Mouse (Mus musculus): Measurements from ENCODE around the gene Olfr1396. TPM values are rescaled to one million over a fixed set of nuclear protein-coding genes. Genes with fewer than 3 reads are reported as not detected.
"Not testable (repeated sequence)": the region's sequence is repeated elsewhere in the genome, so short reads cannot be mapped to it uniquely, and the experiment has no call there.

Olfr1396 gene
- total RNA-seq, 2 experiments from 2014 or later = not detected

DNA sequence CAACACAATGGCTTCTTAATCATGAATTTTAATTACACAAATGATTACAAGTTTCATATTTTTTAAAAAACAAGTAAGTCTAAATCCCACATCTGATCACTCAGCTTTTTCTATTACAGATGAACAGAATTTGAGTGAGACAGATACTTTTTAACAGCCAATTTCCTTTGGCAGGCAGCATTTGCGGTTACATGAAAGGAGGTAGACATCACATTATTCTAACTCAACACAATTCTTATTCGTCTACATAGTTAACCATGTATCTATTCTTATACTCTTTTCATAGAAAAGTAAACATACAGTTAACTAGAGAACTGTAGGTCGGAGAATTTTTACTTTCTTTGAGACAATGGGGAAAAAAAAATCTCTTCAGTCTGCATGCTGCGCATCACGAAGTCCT, 24.1 kb downstream of the Olfr1396 start:
- no peak for DNase-seq

DNA sequence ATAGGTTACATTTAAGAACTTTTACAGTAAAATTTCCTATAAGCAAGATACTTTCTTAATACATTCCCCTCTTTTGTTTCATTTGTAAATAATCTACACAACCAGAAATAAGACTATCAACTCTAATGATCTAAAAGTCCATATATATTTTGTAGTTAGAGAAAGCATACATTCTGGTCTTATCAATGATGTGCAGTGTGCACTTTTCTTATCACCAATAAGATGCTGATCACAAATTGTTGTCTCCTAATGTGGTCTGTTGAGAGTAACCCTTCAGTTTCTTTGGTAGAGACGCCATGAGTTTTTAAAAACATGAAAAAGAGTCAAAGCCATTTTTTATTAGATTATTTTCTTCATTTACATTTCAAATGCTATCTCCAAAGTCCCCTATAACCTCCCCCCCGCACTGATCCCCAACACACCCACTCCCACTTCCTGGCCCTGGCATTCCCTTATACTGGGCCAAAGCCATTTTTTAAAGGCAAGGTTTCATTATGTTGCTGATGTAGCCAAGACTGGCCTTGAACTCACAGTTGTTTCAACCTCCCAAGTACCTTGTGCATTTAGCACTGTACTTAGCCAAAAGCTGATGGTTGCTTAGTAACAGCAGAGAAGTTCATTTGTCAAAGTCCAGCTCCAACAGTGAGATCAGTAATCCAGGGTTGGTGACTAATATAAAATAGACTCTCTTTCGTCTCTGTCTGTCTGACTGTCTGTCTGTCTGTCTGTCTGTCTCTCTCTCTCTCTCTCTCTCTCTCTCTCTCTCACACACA, 24.8 kb downstream of the Olfr1396 start:
- no peak for DNase-seq

DNA sequence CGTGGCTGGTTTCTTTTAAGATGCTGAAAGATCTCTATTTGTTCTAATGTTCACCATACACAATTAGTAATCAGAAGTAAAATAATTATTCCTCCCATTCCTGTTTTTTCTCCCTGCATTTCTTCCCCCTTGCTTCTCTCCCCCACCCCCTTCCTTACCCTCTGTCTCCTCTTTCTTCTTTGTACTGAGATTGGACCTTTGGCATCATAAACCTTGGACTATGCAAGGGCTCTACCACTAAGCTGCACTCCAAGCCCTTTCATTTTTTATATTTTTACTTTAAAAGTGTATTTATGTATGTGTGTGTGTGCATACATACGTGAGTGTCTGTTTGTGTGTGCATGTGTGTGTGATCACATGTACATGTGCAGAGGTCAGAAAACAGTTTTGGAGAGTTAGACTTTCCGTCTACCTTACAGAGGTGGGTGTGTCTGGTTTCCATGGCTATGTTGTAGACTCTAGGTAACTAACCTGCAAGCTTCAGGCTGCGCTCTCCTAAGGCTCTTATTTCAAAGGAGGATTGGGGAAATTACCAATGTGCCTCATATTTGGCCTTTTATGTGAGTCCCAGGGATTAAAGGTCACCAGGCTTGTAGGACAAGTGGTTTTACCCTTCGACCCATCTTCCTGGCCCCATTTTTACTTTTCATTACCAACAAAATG, 25.6 kb downstream of the Olfr1396 start:
- DNase-seq = no peak

DNA sequence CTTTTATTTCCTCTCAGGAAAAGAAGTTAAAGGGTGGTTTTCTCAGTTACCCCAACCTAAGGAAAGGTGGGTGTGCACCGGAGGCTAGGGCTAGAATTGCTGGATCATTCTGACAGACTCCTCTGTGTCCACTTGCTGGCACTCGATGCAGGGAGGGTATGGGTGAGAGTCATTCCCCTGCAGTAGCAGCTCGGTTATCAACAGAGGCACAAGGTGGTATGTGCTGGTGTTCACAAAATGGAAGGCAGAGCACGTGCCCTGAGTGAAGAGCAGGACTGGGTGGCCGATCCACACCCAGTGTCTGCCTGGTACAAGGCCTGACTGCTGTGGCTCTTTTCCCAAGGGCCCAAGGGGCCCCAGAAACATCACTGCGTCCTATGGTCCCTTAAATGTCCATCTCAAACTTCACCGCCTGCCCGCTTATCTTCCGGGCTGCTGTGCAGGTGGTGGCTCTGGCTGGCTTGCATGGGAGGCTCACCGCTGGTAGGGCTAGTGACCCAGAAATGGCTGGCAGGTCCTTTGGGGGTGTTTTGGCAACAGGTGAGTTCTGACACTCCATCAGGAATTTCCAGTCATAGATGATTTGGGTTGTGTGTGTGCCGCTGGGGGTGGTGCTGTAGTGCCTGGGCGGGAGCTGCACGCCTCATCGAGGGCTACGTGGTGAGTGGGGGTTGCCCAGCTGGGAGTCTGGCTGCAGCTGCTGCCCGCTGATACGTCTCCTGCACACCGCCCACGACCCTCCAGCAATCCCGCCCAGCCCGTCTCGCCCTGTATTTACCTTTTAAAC, 26.7 kb downstream of the Olfr1396 start:
- peak; percentile 18 for DNase-seq

DNA sequence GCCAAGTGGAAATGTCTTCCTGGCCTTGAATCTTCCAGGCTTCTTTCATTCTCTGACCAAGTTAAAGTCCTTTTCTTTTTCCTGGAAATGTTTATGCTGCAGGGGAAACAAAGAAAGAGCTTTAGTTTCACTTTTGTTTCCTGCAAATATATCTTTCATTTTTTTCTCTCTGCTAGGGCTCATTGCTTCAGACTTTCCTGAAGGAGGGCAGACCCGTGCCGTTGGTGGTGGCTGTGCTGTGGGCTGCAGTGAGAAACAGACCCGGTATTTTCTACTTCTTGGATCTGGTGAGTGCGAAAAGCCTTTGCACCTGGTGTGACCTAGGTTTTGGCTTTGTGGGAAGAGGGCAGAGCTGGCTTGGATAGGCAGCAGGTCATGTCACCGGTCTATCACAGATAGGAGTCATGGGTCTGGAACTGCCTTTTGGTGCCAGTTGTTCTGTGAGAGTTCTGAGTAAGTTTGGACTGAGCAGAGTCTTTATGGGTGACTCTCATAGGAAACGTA, 27.8 kb downstream of the Olfr1396 start:
- DNase-seq = no peak

DNA sequence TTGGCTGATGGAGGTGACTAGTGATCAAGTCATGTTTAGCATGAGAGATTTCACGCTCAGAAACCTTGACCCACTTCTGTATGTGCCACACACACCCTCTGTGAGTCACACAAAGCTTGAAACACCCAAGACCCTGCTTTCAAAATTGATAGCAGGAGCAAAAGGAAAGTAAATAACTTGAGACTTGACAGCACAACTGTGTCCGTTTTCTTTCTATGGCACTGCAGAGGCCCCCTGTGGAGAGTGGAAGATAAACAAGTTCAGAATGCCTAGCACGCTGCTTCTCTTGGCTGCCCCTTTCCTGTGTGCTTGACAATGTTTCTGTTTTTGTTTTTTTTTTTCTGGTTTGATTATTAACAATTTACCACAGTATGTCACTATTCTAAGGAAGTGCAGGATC, 29.8 kb downstream of the Olfr1396 start:
- DNase-seq = no peak

DNA sequence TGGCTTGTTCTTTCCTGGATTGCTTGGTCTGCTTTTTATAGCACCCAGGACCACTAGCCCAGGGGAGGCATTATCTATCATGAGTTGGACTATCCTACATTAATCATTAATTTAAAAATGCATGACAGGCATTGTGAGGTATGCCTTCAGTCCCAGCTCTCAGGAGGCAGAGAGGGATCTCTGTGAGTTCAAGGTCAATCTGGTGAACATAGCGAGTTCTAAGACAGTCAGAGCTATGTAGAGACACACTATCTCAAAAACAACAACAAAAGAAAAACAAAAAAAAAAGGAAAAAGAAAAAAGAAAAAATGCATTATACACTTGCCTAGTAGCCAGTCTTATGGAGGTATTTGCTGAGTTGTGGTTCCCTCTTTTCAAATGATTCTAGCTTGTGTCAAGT, 30.3 kb downstream of the Olfr1396 start:
- DNase-seq = no peak

DNA sequence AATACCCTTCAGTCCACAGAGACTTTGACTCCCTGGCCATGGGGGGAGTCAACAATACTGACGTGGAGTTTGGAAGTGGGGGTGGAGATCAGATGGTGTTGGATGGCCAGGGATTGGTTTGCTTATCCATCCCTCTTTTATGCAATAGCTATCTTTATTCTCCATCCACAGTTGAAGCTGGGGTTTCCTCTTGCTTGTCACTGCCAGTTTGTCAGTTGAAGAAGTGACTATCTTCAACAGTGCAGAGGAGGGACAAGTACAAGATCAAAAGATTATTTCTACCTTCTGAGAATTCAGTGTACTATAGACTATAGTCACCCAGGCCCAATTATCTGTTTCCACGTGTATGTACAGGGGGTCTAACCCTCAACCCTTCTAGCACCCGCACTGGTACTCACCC, 30.9 kb downstream of the Olfr1396 start:
- DNase-seq = no peak

DNA sequence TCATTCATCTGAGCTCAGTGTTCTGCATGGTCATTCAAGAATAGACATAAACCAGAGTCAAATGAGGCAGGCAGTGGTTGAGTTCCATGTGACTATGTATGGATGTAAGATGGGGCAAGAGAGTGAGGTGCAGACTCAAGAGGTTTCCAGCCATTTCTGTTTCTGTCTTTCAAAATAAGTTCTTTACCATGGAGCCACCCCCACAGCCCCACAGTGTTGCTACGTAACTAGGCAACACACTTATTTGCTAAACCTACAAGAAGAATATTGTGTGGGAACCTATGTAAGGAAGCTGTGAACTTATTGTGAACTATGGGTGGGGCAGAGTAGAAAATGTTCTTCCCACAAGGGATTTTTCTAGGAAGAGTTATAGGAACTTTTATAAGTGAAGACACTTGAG, 31.5 kb downstream of the Olfr1396 start:
- DNase-seq = no peak

DNA sequence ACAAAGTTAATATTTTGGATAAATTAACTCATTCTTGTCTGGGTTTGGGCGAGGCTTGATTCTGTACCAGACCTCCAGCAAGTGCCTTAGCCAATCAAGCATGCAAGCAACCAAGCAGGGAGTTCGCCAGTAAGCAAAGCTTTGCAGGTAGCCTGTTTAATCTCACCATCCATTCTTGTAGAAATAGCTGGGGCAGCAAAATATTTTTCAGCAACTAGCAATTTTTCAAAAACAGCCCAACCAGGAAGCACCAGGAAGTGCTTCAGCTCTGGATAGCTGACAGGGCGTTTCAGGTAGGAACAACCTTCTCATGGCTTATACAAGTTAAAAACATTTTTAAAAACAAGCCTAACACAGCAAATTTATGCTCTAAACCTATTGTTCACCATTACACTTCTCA, 32.8 kb downstream of the Olfr1396 start:
- no peak for DNase-seq

DNA sequence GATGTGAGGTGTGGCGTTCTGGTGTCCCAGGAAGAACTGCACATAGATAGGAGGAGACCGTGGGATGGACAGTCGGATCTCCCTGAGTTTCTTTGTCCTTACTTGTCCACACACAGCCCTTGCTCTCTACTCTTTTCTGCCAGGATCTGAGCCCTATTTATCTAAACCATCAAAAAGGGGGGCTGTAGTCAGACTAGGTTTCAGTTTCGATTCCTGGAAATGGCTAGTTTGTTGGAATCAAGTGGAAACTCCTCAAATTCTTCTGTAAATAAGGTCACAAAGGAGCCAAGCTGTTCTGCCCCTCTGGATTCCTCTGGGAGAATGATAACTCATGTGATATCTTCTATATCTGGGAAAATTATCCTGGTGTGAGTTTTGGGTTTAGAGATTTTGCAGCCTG, 33.3 kb downstream of the Olfr1396 start:
- DNase-seq = no peak

DNA sequence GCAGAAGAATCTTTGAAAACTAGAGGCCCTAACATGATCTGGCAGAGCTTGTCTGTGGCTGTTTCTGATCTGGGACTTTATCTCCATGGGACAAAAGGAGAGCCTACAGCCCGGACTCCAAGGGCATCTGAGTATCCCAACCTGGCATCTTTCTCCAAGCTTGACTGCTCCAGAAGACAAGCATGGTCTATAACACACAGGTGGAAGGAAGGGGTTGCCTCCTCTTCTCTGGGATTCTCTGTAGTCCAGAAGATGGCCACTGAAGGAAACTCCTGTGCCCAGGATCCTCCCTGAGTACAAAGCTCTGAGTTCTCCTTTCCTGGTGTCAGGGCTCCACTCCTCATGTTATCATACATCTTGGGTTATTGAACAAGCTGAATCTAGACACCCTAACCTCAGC, 34.0 kb downstream of the Olfr1396 start:
- no peak for DNase-seq

DNA sequence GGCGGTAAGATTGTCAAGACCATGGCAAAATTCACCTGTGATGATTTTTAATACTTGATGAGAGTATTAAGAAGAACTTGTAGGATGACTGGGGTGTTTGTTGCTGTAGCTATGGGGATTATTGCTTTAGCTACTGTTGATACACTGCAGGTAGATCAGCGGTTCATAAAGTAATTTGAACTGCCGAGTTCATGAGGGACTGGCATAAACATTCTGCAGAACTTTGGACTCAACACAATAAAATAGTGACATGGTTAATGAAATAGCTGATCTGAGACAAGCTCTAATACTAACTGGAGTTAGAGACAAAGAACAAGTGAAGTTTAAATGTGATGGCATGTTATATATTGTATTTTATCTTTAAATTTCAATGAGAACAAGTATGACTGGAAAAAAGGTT, 36.0 kb downstream of the Olfr1396 start:
- DNase-seq = no peak

DNA sequence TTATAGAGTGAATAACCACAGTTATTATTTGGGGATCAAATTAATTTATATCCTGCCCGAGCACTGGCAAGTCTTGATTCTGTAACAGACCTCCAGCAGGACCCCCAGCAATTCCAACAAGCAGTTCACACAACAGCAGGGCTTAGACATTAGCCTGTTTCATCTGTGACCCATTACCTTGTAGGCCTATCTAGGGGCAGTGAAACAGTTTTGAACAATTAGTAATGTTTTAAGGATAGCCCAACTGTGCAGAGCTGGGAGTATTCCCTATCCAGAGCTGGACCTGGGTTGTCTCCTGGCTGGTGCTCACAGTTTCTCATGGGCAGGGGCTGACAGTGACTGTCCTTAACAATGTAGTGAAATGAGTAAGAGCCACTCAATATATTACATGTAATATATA, 37.7 kb downstream of the Olfr1396 start:
- DNase-seq = no peak

DNA sequence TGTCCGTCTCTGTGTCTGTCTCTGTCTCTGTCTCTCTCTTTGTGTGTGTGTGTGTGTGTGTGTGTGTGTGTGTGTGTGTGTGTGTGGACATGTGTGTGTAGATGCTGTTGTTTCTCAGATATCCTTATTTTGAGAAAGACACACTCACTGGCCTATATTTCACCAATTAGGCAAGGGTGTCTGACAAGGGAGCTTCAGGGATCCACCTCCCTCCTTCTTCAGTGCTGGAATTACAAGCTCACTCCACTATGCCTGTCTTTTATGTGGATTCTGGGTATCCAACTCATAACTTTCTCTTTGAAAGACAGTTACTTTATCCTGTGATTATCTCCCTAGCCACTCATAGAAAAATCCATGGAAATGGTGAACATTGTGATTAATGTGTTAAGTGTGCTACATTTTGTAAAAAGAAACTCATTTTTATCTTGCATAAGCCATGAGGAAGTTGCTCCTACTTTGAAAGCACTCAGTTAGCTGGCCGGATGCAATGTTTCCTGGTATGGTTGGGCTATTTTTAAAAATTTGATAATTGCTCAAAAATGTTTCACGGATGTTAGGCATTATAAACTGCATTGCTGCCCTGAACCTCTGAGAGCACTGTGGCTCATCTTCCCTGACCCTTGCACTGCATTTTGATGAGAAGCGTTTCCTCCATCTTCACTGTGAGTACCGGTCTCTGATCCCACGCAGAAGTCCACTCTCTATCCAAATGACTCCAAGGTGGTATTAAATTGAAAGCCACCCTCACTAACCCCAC, 38.5 kb downstream of the Olfr1396 start, which contains the start of gene Ifi47:
Ifi47 (plus strand) TSS at position 587 of the 757 bp plus-strand sequence.
- not testable (repeated sequence) for DNase-seq

DNA sequence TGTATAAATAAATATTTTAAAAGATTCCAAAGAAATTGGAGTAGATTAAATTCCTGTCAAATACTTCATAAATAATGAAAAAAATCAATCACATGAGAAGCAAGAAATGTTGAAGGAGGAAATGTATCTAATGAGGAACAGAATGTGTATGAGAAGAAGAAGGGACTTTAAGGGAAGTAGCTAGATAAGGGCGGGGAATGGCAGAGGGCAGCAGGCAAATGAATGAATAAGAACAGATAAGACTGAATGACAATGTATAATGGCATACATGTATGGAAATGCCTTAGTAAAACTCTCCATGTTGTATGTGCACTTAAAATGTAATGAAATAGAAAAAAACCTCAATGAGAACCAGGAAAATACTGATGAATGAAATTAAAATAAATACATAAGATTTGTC, 46.3 kb downstream of the Olfr1396 start:
- no peak for DNase-seq

DNA sequence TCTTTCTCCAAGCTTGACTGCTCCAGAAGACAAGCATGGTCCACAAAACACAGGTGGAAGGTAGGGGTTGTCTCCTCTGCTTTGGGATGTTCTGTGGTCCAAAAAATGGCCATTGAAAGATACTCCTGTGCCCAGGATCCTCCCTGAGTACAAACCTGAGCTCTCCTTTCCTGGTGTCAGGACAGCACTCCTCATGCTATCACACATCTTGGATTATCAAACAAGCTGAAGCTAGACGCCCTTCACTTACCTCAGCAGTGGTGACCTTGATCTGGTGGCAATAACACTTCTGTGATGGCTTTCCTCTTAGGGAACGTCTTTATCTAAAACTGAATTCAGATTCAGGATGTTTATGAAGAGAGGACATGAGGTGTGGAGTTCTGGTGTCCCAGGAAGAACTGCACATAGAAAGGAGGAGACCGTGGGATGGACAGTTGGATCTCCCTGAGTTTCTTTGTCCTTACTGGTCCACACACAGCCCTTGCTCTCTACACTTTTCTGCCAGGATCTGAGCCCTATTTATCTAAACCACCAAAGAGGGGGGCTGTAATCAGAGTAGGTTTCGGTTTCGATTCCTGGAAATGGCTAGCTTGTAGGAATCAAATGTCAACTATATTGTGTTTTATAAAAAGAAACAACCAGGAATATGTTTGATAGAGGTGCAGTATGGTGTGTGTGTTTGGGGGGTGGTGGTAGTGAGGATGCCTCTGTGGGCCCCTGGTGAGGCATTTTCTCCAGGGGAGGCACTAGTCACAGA, 50.8 kb downstream of the Olfr1396 start, which contains the start of gene Tgtp2:
Tgtp2 (minus strand) TSS at position 494 of the 757 bp plus-strand sequence.
- DNase-seq = not testable (repeated sequence)

DNA sequence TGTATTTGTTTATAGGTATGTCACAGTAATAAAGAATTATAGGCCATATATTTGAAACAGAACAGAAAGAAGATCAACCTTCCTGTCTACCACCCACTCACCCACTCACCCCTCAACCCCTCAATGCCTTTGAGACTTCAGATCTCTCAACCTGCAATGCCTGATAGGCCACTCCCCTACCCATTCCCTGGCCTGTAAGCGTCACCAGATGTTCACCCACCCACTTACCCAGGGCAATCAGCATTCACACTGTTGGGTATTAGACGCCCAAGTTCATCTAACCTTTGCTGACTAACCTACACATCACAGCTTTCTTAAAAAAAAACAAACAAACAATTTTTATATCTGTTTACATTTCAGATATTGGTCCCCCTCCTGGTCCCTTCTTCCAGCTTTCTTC, 52.8 kb downstream of the Olfr1396 start:
- not testable (repeated sequence) for DNase-seq

DNA sequence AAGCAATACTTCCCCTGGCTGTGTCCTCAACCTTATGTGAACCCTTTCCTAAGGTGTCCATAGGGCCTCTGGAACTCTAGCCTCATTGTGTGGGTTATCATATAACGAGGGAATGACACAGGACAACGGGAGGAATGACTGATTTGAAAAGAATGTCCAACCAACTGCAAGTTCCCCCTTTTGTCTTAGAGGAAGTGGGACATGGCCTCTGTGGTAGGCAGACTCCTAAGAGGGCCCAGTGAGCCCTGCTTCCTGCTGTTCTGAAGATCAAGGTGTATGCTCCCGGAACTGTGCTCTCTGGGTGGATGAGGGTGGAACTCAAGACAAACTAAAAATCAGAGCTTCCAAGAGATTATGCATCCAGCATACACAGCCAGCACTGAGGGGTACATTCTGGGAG, 54.6 kb downstream of the Olfr1396 start:
- DNase-seq = not testable (repeated sequence)
